Mouse (Mus musculus) forebrain, embryonic 15.5 days (tissue): ENCODE measurements around the gene Kif5a. TPM values are rescaled to one million over a fixed set of nuclear protein-coding genes. Genes with fewer than 3 reads are reported as not detected.

Experiments used
- ATAC-seq: fragments of 200-750 bp; cut with Nextera tagmentation; replicated peaks from 2 replicates; pipeline ENCODE4 v1.8.0; 2017; ENCODE audit warnings: mild to moderate bottlenecking, moderate TSS enrichment, moderate library complexity
- H3K27ac ChIP-seq: fragments of 300-500 bp; sonication (generic); replicated peaks from 2 replicates; pipeline ENCODE4 v1.5.1; 2015; ENCODE audit warnings: mild to moderate bottlenecking, inconsistent platforms
- H3K27me3 ChIP-seq: fragments of 300-500 bp; sonication (generic); 2 replicates; pipeline ENCODE4 v1.6.1; 2015; ENCODE audit warnings: inconsistent platforms
- H3K36me3 ChIP-seq: fragments of 300-500 bp; sonication (generic); 2 replicates; pipeline ENCODE4 v1.6.1; 2015; ENCODE audit warnings: mild to moderate bottlenecking, inconsistent platforms
- H3K4me1 ChIP-seq: fragments of 300-500 bp; sonication (generic); 2 replicates; pipeline ENCODE4 v1.6.1; 2015; ENCODE audit warnings: inconsistent platforms
- H3K4me2 ChIP-seq: fragments of 300-500 bp; sonication (generic); replicated peaks from 2 replicates; pipeline ENCODE4 v1.6.1; 2015; ENCODE audit warnings: mild to moderate bottlenecking, inconsistent platforms
- H3K4me3 ChIP-seq: fragments of 300-500 bp; sonication (generic); 2 replicates; pipeline ENCODE4 v1.5.1; 2015; ENCODE audit warnings: mild to moderate bottlenecking, inconsistent platforms
- H3K9ac ChIP-seq: fragments of 300-500 bp; sonication (generic); replicated peaks from 2 replicates; pipeline ENCODE4 v1.6.1; 2015; ENCODE audit warnings: mild to moderate bottlenecking, inconsistent platforms
- H3K9me3 ChIP-seq: fragments of 300-500 bp; sonication (generic); 2 replicates; pipeline ENCODE4 v1.6.1; 2016; ENCODE audit warnings: inconsistent platforms
- WGBS: fragments of 180-500 bp; shearing (Covaris S2); methylation state at CpG from one replicate; pipeline ENCODE4 v1.1.7; 2015; ENCODE audit warnings: mixed read lengths; 5-methylcytosine and 5-hydroxymethylcytosine counted together
- polyA plus RNA-seq: library from polyadenylated mRNA; unstranded; fragments of >200 nt; fragmentation: Nextera tagmentation; extraction: Ambion mirVana; gene quantifications from 2 replicates; pipeline ENCODE4 v1.2.1, GENCODE M21; 2015

Kif5a gene
- polyA plus RNA-seq, 1 experiment from 2014 or later: 80.6 TPM

DNA sequence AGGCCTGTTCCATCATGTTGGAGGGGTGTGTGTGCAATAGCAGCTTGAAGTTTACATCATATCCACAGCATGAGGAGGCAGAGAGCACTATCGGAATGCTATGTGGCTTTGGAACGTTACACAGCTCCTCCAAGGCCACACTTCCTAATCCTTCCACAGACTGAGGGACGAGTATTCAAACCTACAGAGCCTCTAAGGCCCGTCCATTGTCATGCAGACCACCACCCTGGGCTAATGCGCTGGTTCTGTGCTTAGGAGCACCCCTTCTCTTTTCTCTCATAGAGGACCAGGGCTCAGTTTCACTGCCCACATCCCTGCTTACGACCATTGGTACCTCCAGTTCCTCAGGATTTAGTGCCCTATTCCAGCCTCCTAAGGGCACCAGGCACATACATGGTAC is 37.9 kb downstream of the Kif5a start:
- Histone ChIP-seq H3K9me3 (no peaks in the 10 kb centered on the region), H3K4me3 (no peak overlapping the region), H3K9ac (no peak overlapping the region), H3K4me2 (no peak overlapping the region), H3K36me3 (peaks cover 40% of the 10 kb centered on the region), H3K4me1 (no peaks in the 10 kb centered on the region), H3K27me3 (no peaks in the 10 kb centered on the region), H3K27ac (no peak overlapping the region)
- 24% methylated on average over 6 of the region's 6 CpGs for WGBS
- ATAC-seq: no peak

DNA sequence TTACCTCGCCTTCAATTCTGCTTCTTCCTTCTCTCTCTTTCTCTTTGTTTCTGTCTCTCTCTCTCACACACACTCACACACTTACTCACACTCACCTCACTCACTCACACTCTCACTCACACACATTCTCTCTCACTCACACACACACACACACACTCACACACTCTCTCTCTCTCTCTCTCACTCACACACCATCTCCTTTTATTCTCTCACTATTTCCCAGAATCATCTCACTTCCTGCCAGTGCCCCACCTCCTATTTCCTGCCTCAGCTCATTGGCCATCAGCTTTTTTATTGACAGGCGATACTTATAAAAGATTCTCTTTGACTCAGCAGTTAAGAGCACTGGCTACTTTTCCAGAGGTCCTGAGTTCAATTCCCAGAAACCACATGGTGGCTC is 44.8 kb downstream of the Kif5a start:
- no peaks in the 10 kb centered on the region for H3K27me3 ChIP-seq
- no peak for ATAC-seq
- H3K27ac ChIP-seq: no peak overlapping the region
- no peak overlapping the region for H3K4me2 ChIP-seq
- no peaks in the 10 kb centered on the region for H3K4me1 ChIP-seq
- H3K9ac ChIP-seq: no peak overlapping the region
- no peaks in the 10 kb centered on the region for H3K9me3 ChIP-seq
- H3K36me3 ChIP-seq: no peaks in the 10 kb centered on the region
- 86% methylated on average over 2 of the region's 2 CpGs for WGBS
- no peak overlapping the region for H3K4me3 ChIP-seq

DNA sequence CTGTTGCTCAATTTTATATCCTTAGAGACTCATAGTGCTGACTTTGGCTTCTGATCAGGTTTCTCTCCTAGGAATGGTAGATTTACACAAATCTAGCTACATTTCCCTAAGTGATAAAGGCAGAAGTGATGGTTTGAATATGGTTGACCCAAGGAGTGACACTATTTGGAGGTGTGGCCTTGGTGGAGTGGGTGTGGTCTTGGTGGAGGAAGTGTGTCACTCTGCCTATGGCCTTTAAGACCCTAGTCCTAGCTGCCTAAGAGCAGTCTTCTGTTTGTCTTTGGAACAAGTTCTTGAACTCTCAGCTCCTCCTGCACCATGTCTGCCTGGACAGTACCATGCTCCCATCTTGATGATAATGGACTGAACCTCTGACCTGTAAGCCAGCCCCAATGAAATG is 46.0 kb downstream of the Kif5a start:
- H3K36me3 ChIP-seq: no peaks in the 10 kb centered on the region
- ATAC-seq: no peak
- no peak overlapping the region for H3K27ac ChIP-seq
- no peak overlapping the region for H3K4me3 ChIP-seq
- no peaks in the 10 kb centered on the region for H3K4me1 ChIP-seq
- no peaks in the 10 kb centered on the region for H3K9me3 ChIP-seq
- no peak overlapping the region for H3K4me2 ChIP-seq
- H3K27me3 ChIP-seq: no peaks in the 10 kb centered on the region
- H3K9ac ChIP-seq: no peak overlapping the region

DNA sequence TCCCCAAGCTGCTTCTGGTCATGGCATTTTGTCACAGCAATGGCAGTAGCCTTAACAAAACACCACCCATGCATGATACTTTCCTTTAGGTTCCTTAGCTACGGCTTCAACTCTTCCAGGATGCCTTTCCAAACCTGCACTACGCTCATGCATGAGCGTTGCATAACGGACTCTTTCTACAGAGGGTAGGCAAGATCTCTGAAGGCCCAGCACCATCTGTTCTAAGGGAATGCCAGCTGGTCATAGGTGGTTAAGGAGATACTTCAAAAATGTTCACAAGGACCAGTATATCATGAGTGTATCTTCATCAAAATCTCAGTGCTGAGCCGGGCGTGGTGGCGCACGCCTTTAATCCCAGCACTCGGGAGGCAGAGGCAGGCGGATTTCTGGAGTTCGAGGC is 46.7 kb downstream of the Kif5a start:
- Histone ChIP-seq H3K4me3 (no peak overlapping the region), H3K9me3 (no peaks in the 10 kb centered on the region), H3K4me1 (0 out of 2 replicates have a peak, but pooled peaks cover 3% of the 10 kb centered on the region), H3K27me3 (no peaks in the 10 kb centered on the region), H3K36me3 (no peaks in the 10 kb centered on the region), H3K4me2 (no peak overlapping the region), H3K27ac (no peak overlapping the region), H3K9ac (no peak overlapping the region)
- ATAC-seq: no peak
- WGBS: 94% methylated on average over 11 of the region's 11 CpGs

DNA sequence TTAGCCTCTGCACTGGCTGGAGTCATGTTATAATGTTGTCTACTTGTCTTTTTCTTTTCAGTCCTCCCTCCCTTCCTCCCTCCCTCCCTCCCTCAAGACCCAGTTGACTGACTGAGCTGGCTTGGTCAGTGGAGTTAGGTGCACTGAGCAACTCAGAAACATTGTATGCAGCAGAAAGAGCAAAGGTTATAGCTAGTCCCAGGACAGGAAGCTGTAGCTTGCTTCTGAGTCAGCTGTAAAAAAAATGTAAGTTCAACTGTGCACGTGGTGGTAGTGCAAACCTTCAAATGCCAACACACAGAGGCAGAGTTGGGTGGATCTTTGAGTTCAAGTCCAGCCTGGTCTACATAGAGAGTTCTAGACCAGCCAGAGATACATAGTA is 48.7 kb downstream of the Kif5a start:
- no peaks in the 10 kb centered on the region for H3K27me3 ChIP-seq
- no peak overlapping the region for H3K27ac ChIP-seq
- no peak overlapping the region for H3K9ac ChIP-seq
- WGBS: 55% methylated on average over 1 of the region's 1 CpGs
- H3K9me3 ChIP-seq: no peaks in the 10 kb centered on the region
- no peaks in the 10 kb centered on the region for H3K36me3 ChIP-seq
- no peak overlapping the region for H3K4me2 ChIP-seq
- peaks cover 19% of the 10 kb centered on the region for H3K4me1 ChIP-seq
- no peak for ATAC-seq
- H3K4me3 ChIP-seq: no peak overlapping the region

DNA sequence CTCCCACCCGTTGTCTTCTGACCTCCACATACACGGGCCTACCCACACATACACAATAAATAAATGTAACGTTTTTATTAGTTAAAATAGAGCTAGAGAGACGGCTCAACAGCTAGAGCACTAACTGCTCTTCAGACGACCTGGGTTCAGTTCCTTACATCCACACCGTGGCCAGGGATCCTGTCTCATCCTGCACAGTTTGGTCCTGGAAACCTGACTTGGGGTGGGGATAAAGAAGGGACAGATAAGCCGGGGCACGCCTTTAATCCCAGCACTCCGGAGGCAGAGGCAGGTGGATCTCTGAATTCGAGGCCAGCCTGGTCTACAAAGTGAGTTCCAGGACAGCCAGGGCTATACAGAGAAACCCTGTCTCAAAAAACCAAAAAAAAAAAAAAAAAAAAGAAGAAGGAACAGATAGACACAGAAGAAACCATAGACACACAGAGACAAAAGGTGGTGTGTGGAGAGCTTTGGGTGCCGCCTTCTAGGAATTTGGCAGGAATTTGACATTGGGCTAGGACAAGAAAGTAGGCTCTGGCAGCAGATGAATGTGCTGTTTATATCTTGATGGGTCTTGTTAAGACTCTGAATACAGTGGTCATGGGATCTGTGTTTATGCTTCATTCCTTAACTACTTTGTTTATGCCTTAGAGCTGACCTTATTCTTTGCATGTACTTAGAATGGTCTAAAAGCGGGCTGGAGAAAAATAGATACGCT is 49.3 kb downstream of the Kif5a start:
- ATAC-seq: no peak
- Histone ChIP-seq H3K27me3 (no peaks in the 10 kb centered on the region), H3K27ac (no peak overlapping the region), H3K36me3 (no peaks in the 10 kb centered on the region), H3K9ac (no peak overlapping the region), H3K9me3 (no peaks in the 10 kb centered on the region), H3K4me1 (peaks cover 19% of the 10 kb centered on the region), H3K4me3 (no peak overlapping the region), H3K4me2 (no peak overlapping the region)
- WGBS: 83% methylated on average over 13 of the region's 13 CpGs

DNA sequence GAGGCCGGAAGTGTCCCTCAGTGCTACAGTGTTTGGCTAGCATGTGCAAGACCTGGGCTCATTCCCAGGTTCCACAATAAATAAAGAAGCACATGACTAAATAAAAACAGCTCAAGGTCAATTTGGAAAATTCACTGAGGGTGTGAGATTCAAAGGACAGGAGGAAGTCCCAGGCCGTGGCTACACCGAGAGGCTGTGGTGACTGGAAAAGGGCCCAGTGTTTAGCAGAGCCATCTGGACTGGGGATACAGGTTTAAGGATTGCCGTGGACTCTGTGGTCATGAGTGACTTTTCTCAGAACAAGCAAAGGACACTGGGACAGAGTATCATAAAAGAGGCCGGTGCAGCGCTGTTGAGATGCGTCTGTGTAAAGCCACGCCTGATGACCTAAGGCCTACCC is 49.9 kb downstream of the Kif5a start:
- ATAC-seq: no peak
- 0 out of 2 replicates have a peak, but pooled peaks cover 4% of the 10 kb centered on the region for H3K36me3 ChIP-seq
- no peak overlapping the region for H3K4me2 ChIP-seq
- 92% methylated on average over 8 of the region's 8 CpGs for WGBS
- no peak overlapping the region for H3K4me3 ChIP-seq
- no peak overlapping the region for H3K9ac ChIP-seq
- peaks cover 19% of the 10 kb centered on the region for H3K4me1 ChIP-seq
- H3K27ac ChIP-seq: no peak overlapping the region
- no peaks in the 10 kb centered on the region for H3K27me3 ChIP-seq
- no peaks in the 10 kb centered on the region for H3K9me3 ChIP-seq

DNA sequence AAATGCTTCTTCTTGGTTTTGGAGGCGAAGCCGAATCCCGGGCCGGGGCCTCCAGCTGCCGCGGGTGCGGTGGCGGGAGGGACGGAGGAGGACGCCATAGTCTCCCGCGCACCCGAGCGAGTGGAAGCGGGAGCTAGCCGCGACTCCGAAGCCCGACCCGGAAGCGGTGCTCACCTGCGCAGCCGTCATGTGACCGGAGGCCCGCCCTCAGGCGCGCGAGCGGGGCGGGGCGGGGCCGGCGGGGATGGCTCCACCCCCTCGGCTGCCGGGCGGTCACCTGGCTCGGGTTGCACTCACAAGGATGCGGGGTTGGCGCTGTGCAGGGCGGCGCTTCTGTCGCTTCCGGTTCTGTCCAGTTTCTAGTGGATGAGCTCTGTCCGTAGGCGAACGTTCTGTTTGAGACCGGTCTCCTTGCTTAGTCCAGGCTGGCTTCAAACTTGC is 51.7 kb downstream of the Kif5a start, which contains the start of gene Pip4k2c:
Pip4k2c (minus strand) TSS at position 172 of the 441 bp plus-strand sequence.
- Histone ChIP-seq H3K36me3 (peaks cover 14% of the 10 kb centered on the region), H3K27me3 (no peaks in the 10 kb centered on the region), H3K4me2 (peak within 1 kb of the TSS; percentile 89), H3K27ac (no peak within 1 kb of the TSS; the same call in 1 of the 2 replicates), H3K4me3 (peak within 1 kb of the TSS; percentile 76), H3K9me3 (no peaks in the 10 kb centered on the region), H3K9ac (peak within 1 kb of the TSS; percentile 68), H3K4me1 (peaks cover 19% of the 10 kb centered on the region)
- WGBS: under 1% methylated on average over 47 of the region's 47 CpGs
- ATAC-seq: peak; percentile 97

DNA sequence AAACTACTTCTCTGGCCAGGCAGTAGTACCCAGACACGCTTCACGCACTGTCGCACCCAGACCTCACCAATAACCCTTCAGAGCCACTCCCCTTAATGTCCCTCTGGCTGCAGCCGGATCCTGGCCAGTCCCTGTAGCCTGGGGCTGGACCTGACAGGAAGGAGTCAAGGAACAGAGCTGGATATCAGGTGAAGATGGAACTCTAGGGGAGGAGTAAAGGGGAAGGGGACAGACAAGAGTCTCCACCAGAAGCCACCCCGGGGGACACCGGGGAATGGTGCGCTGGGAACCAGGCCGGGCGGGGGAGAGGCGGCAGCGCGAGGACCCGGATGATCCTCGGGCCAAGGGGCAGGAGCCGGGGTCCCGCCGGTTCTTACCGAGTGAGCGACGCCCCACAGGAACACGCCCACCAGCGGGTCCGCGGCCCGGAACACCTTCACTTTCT is 52.2 kb downstream of the Kif5a start:
- WGBS: under 1% methylated on average over 25 of the region's 25 CpGs
- H3K36me3 ChIP-seq: peaks cover 18% of the 10 kb centered on the region
- ATAC-seq: peak; percentile 69
- H3K4me2 ChIP-seq: peak overlapping the region; percentile 89
- H3K4me1 ChIP-seq: peaks cover 19% of the 10 kb centered on the region
- no peaks in the 10 kb centered on the region for H3K9me3 ChIP-seq
- no peak overlapping the region; the same call in 1 of the 2 replicates for H3K27ac ChIP-seq
- H3K27me3 ChIP-seq: no peaks in the 10 kb centered on the region
- H3K9ac ChIP-seq: peak overlapping the region; percentile 68
- H3K4me3 ChIP-seq: peak overlapping the region; percentile 76

DNA sequence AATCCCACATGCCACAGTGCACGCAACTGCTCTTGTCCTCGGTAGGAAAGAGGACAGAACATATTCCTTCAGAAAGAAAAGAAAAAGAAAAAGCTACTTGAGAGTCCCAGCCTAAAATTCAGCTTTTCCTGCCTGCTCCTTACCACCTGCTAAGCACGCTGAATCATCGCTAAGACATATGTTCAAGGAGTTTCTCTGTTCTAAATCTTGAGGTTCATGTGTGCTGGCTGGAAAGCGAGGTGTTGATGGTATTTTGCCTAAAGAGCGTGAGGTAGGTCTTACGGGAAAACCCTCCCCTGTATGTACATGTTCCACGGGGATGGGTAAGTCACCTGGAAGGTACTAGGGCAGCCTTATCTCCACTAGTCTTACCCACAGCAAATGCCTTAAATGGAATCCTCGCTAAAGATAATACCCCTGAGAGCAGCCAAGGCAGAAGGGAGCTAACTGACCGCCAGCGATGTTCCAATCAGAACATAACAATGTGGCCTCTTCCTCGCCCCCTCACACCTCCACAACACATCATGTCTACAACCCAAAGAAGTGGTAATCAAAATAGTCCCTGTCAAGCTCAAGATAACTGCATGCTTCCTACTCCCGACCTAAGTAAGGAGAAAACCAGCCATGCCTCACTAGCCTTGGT is 53.1 kb downstream of the Kif5a start:
- H3K27ac ChIP-seq: no peak overlapping the region
- H3K4me1 ChIP-seq: peaks cover 19% of the 10 kb centered on the region
- no peak for ATAC-seq
- H3K4me2 ChIP-seq: peak overlapping the region; percentile 89
- H3K27me3 ChIP-seq: no peaks in the 10 kb centered on the region
- H3K4me3 ChIP-seq: peak overlapping the region; percentile 76
- H3K9ac ChIP-seq: no peak overlapping the region
- 88% methylated on average over 13 of the region's 13 CpGs for WGBS
- H3K9me3 ChIP-seq: no peaks in the 10 kb centered on the region
- H3K36me3 ChIP-seq: peaks cover 26% of the 10 kb centered on the region

DNA sequence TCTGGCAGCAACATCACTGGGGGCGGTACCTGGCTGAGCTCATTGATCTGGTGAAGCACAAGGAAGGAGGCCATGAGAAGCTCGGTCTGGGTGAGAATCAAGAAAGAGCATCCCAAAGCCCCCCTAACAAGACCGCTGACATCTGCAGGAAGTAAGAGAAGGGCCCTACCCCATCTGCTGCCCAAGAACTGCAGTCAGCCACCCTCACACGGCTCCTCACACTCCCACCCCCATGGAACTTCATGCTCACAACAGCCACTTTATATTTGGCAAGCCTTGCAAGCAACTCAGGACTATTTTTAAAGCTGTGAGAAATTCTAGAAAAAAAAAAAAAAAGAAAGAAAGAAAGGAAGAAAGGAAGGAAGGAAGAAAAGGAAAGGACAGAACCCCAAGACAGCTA is 54.2 kb downstream of the Kif5a start:
- no peaks in the 10 kb centered on the region for H3K9me3 ChIP-seq
- 88% methylated on average over 4 of the region's 4 CpGs for WGBS
- H3K4me1 ChIP-seq: peaks cover 19% of the 10 kb centered on the region
- H3K27me3 ChIP-seq: no peaks in the 10 kb centered on the region
- no peak for ATAC-seq
- H3K36me3 ChIP-seq: peaks cover 32% of the 10 kb centered on the region
- no peak overlapping the region for H3K4me3 ChIP-seq
- no peak overlapping the region for H3K9ac ChIP-seq
- H3K27ac ChIP-seq: no peak overlapping the region
- H3K4me2 ChIP-seq: no peak overlapping the region

DNA sequence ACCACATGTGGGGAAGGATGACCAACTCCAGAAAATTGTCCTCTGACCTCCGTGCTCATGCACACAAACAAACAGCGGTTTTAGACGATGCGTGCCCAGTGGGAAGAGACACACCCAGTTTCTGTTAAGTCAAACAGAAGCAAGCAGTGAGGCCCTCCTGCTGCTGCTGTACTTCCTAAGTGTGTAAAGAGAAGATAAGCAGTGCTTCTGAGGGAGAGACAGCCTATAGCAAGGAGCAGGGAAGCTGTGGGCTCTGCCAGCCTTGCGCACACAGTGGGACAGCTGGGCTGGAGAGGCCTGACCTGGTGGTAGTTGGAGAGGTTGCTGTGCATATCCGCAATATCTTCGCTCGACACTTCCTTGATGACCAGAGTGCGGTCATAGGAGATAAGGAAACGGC is 57.8 kb downstream of the Kif5a start:
- Histone ChIP-seq H3K4me3 (no peak overlapping the region), H3K27ac (no peak overlapping the region), H3K9ac (no peak overlapping the region), H3K36me3 (peaks cover 49% of the 10 kb centered on the region), H3K4me1 (peaks cover 10% of the 10 kb centered on the region), H3K27me3 (no peaks in the 10 kb centered on the region), H3K9me3 (no peaks in the 10 kb centered on the region), H3K4me2 (no peak overlapping the region)
- 93% methylated on average over 10 of the region's 10 CpGs for WGBS
- ATAC-seq: no peak
